Mouse (Mus musculus) liver, postnatal 0 days (tissue): Measurements from ENCODE around the gene Commd1.

Experiments
- CTCF ChIP-seq: sonication (generic); IDR thresholded peaks from 2 replicates; pipeline ENCODE4 v1.5.1; 2016; ENCODE audit warnings: antibody characterized with exemption, low read depth
- EP300 ChIP-seq: IDR thresholded peaks from 2 replicates; pipeline ENCODE4 v1.6.1; 2016; ENCODE audit warnings: antibody characterized with exemption, low read depth, mild to moderate bottlenecking

DNA sequence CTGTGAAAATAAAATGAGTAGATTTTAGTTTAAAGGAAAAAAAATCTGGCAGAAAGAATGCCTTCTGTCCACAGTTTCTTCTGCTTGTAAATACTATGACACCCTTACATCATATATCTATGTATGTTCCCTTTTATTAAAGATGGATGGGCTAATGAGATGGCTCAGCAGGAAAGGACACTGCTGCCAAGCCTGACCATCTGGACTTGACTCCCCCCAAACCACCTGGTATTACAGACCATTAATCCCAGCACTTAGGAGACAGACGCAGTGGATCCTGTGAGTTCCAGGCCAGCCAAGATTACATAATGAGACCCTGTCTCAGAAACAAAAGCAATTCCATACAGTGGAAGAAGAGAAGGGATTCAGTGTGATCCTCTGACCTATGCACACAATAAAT lies 3.5 kb downstream of the Commd1 start:
- TF ChIP-seq CTCF = no peak
- TF ChIP-seq EP300 = no peak
